Mouse (Mus musculus) forebrain, embryonic 13.5 days (tissue): ENCODE measurements around the gene Osbpl6. TPM values are rescaled to one million over a fixed set of nuclear protein-coding genes. Genes with fewer than 3 reads are reported as not detected.

Experiments
- ATAC-seq: fragments of 200-750 bp; cut with Nextera tagmentation; 2 replicates; pipeline ENCODE4 v1.8.0; 2017
- H3K27ac ChIP-seq: fragments of 300-500 bp; sonication (generic); 2 replicates; pipeline ENCODE4 v1.5.1; 2015; ENCODE audit warnings: inconsistent platforms, mild to moderate bottlenecking, moderate library complexity
- H3K27me3 ChIP-seq: fragments of 300-500 bp; sonication (generic); 2 replicates; pipeline ENCODE4 v1.6.1; 2015; ENCODE audit warnings: mild to moderate bottlenecking, inconsistent platforms
- H3K36me3 ChIP-seq: fragments of 300-500 bp; sonication (generic); 2 replicates; pipeline ENCODE4 v1.6.1; 2015; ENCODE audit warnings: mild to moderate bottlenecking, inconsistent platforms; ENCODE audit not compliant: poor library complexity, severe bottlenecking
- H3K4me1 ChIP-seq: fragments of 300-500 bp; sonication (generic); 2 replicates; pipeline ENCODE4 v1.6.1; 2015; ENCODE audit warnings: inconsistent platforms
- H3K4me2 ChIP-seq: fragments of 300-500 bp; sonication (generic); 2 replicates; pipeline ENCODE4 v1.6.1; 2015; ENCODE audit warnings: inconsistent platforms, mild to moderate bottlenecking, moderate library complexity
- H3K4me3 ChIP-seq: fragments of 300-500 bp; sonication (generic); 2 replicates; pipeline ENCODE4 v1.5.1; 2015; ENCODE audit warnings: mild to moderate bottlenecking, inconsistent platforms
- H3K9ac ChIP-seq: fragments of 300-500 bp; sonication (generic); 2 replicates; pipeline ENCODE4 v1.6.1; 2015; ENCODE audit warnings: mild to moderate bottlenecking, inconsistent platforms
- H3K9me3 ChIP-seq: fragments of 300-500 bp; sonication (generic); replicated peaks from 2 replicates; pipeline ENCODE4 v1.6.1; 2016; ENCODE audit warnings: inconsistent platforms
- WGBS: fragments of 180-500 bp; shearing (Covaris S2); methylation state at CpG from one replicate; pipeline ENCODE4 v1.1.7; 2015; 5-methylcytosine and 5-hydroxymethylcytosine counted together
- polyA plus RNA-seq: library from polyadenylated mRNA; unstranded; fragments of >200 nt; fragmentation: Nextera tagmentation; extraction: Ambion mirVana; gene quantifications from 2 replicates; pipeline ENCODE4 v1.2.1, GENCODE M21; 2015

Gene Osbpl6
- polyA plus RNA-seq, 1 experiment from 2014 or later, result 15.6 TPM

- H3K27ac ChIP-seq, result no peak overlapping the region
- H3K4me3 ChIP-seq, result no peak overlapping the region
- ATAC-seq, result no peak
- H3K9me3 ChIP-seq, result no peaks in the 10 kb centered on the region
- H3K9ac ChIP-seq, result no peak overlapping the region
- 85% methylated on average over 10 of the region's 10 CpGs for WGBS
- H3K36me3 ChIP-seq, result 0 out of 2 replicates have a peak, but pooled peaks cover 3% of the 10 kb centered on the region
- H3K27me3 ChIP-seq, result no peaks in the 10 kb centered on the region
- H3K4me1 ChIP-seq, result no peaks in the 10 kb centered on the region
- no peak overlapping the region for H3K4me2 ChIP-seq
These were observed 141.9 kb downstream of the Osbpl6 start for GRCm38 (mm10) chr2:76548171-76548570.

- 91% methylated on average over 7 of the region's 7 CpGs for WGBS
- no peak overlapping the region for H3K4me2 ChIP-seq
- no peak overlapping the region for H3K9ac ChIP-seq
- no peaks in the 10 kb centered on the region for H3K27me3 ChIP-seq
- H3K9me3 ChIP-seq, result no peaks in the 10 kb centered on the region
- no peak overlapping the region for H3K27ac ChIP-seq
- H3K36me3 ChIP-seq, result 0 out of 2 replicates have a peak, but pooled peaks cover 3% of the 10 kb centered on the region
- no peaks in the 10 kb centered on the region for H3K4me1 ChIP-seq
- no peak overlapping the region for H3K4me3 ChIP-seq
- ATAC-seq, result no peak
These were observed 142.5 kb downstream of the Osbpl6 start for GRCm38 (mm10) chr2:76548836-76549235.

- no peaks in the 10 kb centered on the region for H3K27me3 ChIP-seq
- no peak for ATAC-seq
- H3K36me3 ChIP-seq, result 0 out of 2 replicates have a peak, but pooled peaks cover 3% of the 10 kb centered on the region
- H3K4me3 ChIP-seq, result no peak overlapping the region
- no peak overlapping the region for H3K27ac ChIP-seq
- no peak overlapping the region for H3K4me2 ChIP-seq
- H3K9me3 ChIP-seq, result no peaks in the 10 kb centered on the region
- H3K4me1 ChIP-seq, result no peaks in the 10 kb centered on the region
- no peak overlapping the region for H3K9ac ChIP-seq
- WGBS, result 94% methylated on average over 12 of the region's 12 CpGs
These were observed 143.0 kb downstream of the Osbpl6 start for GRCm38 (mm10) chr2:76549316-76549715.

GRCm38 (mm10) chr2:76555852-76556558 lies 149.7 kb downstream of the Osbpl6 start:
- 0 out of 2 replicates have a peak, but pooled peaks cover 8% of the 10 kb centered on the region for H3K4me1 ChIP-seq
- H3K27me3 ChIP-seq, result no peaks in the 10 kb centered on the region
- H3K4me3 ChIP-seq, result no peak overlapping the region
- no peak overlapping the region for H3K27ac ChIP-seq
- no peak for ATAC-seq
- H3K9ac ChIP-seq, result no peak overlapping the region
- no peaks in the 10 kb centered on the region for H3K9me3 ChIP-seq
- H3K36me3 ChIP-seq, result peaks cover 6% of the 10 kb centered on the region; the same call in 1 of the 2 replicates
- no peak overlapping the region for H3K4me2 ChIP-seq
- 62% methylated on average over 11 of the region's 11 CpGs for WGBS

GRCm38 (mm10) chr2:76560146-76560545 lies 153.8 kb downstream of the Osbpl6 start:
- 90% methylated on average over 10 of the region's 10 CpGs for WGBS
- no peak overlapping the region for H3K9ac ChIP-seq
- no peak for ATAC-seq
- H3K27me3 ChIP-seq, result no peaks in the 10 kb centered on the region
- peaks cover 2% of the 10 kb centered on the region; the same call in 1 of the 2 replicates for H3K36me3 ChIP-seq
- no peak overlapping the region for H3K4me2 ChIP-seq
- no peaks in the 10 kb centered on the region for H3K9me3 ChIP-seq
- no peak overlapping the region for H3K4me3 ChIP-seq
- 0 out of 2 replicates have a peak, but pooled peaks cover 8% of the 10 kb centered on the region for H3K4me1 ChIP-seq
- no peak overlapping the region for H3K27ac ChIP-seq

GRCm38 (mm10) chr2:76563862-76564261 lies 157.6 kb downstream of the Osbpl6 start:
- no peak overlapping the region for H3K4me3 ChIP-seq

GRCm38 (mm10) chr2:76566933-76567551 lies 160.7 kb downstream of the Osbpl6 start:
- no peaks in the 10 kb centered on the region for H3K27me3 ChIP-seq
- H3K4me3 ChIP-seq, result no peak overlapping the region
- H3K4me1 ChIP-seq, result no peaks in the 10 kb centered on the region
- H3K9ac ChIP-seq, result no peak overlapping the region
- H3K36me3 ChIP-seq, result no peaks in the 10 kb centered on the region
- WGBS, result 86% methylated on average over 8 of the region's 8 CpGs
- no peak overlapping the region for H3K27ac ChIP-seq
- no peaks in the 10 kb centered on the region for H3K9me3 ChIP-seq
- no peak overlapping the region for H3K4me2 ChIP-seq
- ATAC-seq, result no peak

More at GRCm38 (mm10) chr2:76563862-76564261, 157.6 kb downstream of the Osbpl6 start:
- ATAC-seq, result no peak
- WGBS, result 82% methylated on average over 4 of the region's 4 CpGs
- no peaks in the 10 kb centered on the region for H3K4me1 ChIP-seq
- no peak overlapping the region for H3K27ac ChIP-seq
- no peak overlapping the region for H3K9ac ChIP-seq
- no peak overlapping the region for H3K4me2 ChIP-seq
- no peaks in the 10 kb centered on the region for H3K36me3 ChIP-seq
- H3K9me3 ChIP-seq, result no peaks in the 10 kb centered on the region
- H3K27me3 ChIP-seq, result no peaks in the 10 kb centered on the region

GRCm38 (mm10) chr2:76571543-76571942 lies 165.2 kb downstream of the Osbpl6 start:
- Histone ChIP-seq H3K4me2 (no peak overlapping the region), H3K27me3 (no peaks in the 10 kb centered on the region), H3K36me3 (no peaks in the 10 kb centered on the region), H3K9ac (no peak overlapping the region), H3K9me3 (no peaks in the 10 kb centered on the region), H3K27ac (no peak overlapping the region), H3K4me3 (no peak overlapping the region), H3K4me1 (no peaks in the 10 kb centered on the region)
- 77% methylated on average over 10 of the region's 10 CpGs for WGBS
- ATAC-seq, result no peak; the same call in 1 of the 2 replicates

- no peak overlapping the region for H3K4me2 ChIP-seq
- WGBS, result 78% methylated on average over 8 of the region's 8 CpGs
- peak; percentile 53; the same call in 1 of the 2 replicates for ATAC-seq
These were observed 172.6 kb downstream of the Osbpl6 start for GRCm38 (mm10) chr2:76578911-76579310.

GRCm38 (mm10) chr2:76585090-76585489 lies 178.8 kb downstream of the Osbpl6 start:
- no peak overlapping the region for H3K27ac ChIP-seq
- H3K9me3 ChIP-seq, result no peaks in the 10 kb centered on the region
- 94% methylated on average over 13 of the region's 13 CpGs for WGBS
- H3K27me3 ChIP-seq, result no peaks in the 10 kb centered on the region
- H3K36me3 ChIP-seq, result peaks cover 22% of the 10 kb centered on the region; the same call in 1 of the 2 replicates
- H3K4me3 ChIP-seq, result no peak overlapping the region
- H3K9ac ChIP-seq, result no peak overlapping the region
- no peaks in the 10 kb centered on the region for H3K4me1 ChIP-seq
- ATAC-seq, result no peak
- no peak overlapping the region for H3K4me2 ChIP-seq

More at GRCm38 (mm10) chr2:76578911-76579310, 172.6 kb downstream of the Osbpl6 start:
- Histone ChIP-seq H3K4me3 (no peak overlapping the region), H3K27me3 (no peaks in the 10 kb centered on the region), H3K27ac (no peak overlapping the region), H3K4me1 (no peaks in the 10 kb centered on the region), H3K9me3 (no peaks in the 10 kb centered on the region), H3K9ac (no peak overlapping the region), H3K36me3 (0 out of 2 replicates have a peak, but pooled peaks cover 4% of the 10 kb centered on the region)

- 80% methylated on average over 10 of the region's 10 CpGs for WGBS
These were observed 180.6 kb downstream of the Osbpl6 start for GRCm38 (mm10) chr2:76586906-76587305.

GRCm38 (mm10) chr2:76590221-76590620 lies 183.9 kb downstream of the Osbpl6 start:
- Histone ChIP-seq H3K9ac (no peak overlapping the region), H3K27me3 (no peaks in the 10 kb centered on the region), H3K9me3 (no peaks in the 10 kb centered on the region), H3K4me2 (no peak overlapping the region), H3K27ac (no peak overlapping the region), H3K4me1 (no peaks in the 10 kb centered on the region), H3K36me3 (peaks cover 18% of the 10 kb centered on the region; the same call in 1 of the 2 replicates), H3K4me3 (no peak overlapping the region)
- 92% methylated on average over 7 of the region's 7 CpGs for WGBS
- ATAC-seq, result no peak

More at GRCm38 (mm10) chr2:76586906-76587305, 180.6 kb downstream of the Osbpl6 start:
- ATAC-seq, result no peak
- Histone ChIP-seq H3K9me3 (no peaks in the 10 kb centered on the region), H3K4me1 (no peaks in the 10 kb centered on the region), H3K4me3 (no peak overlapping the region), H3K9ac (no peak overlapping the region), H3K36me3 (peaks cover 26% of the 10 kb centered on the region; the same call in 1 of the 2 replicates), H3K27me3 (no peaks in the 10 kb centered on the region), H3K4me2 (no peak overlapping the region), H3K27ac (no peak overlapping the region)
